Mouse (Mus musculus) MEL (cell line): ENCODE measurements around the gene Krtcap2. TPM values are rescaled to one million over a fixed set of nuclear protein-coding genes. Genes with fewer than 3 reads are reported as not detected.

Source experiments
- DNase-seq: peaks from one replicate; pipeline ENCODE4 v3.0.0; 2011; ENCODE audit warnings: low read depth, low spot score
- H3K27ac ChIP-seq: 2 replicates; pipeline ENCODE4 v1.5.1; 2012; ENCODE audit warnings: low read depth, mild to moderate bottlenecking, control low read depth, low read length, moderate library complexity; ENCODE audit not compliant: control insufficient read depth
- H3K27me3 ChIP-seq, 2 experiments: fragments of 150-350 bp in 1 of 2; sonication (generic) in 1 of 2; 2 replicates each; pipeline ENCODE4 v1.6.1; 2012; ENCODE audit warnings: low read length in 2 of 2, mild to moderate bottlenecking in 2 of 2, improper control_type of control experiment in 1 of 2, moderate library complexity in 1 of 2; ENCODE audit not compliant: insufficient read depth in 2 of 2, control insufficient read depth in 1 of 2
- H3K36me3 ChIP-seq, 2 experiments: 2 replicates each; pipeline ENCODE4 v1.6.1; 2012 to 2014; ENCODE audit warnings: low read length in 2 of 2, improper control_type of control experiment in 1 of 2, inconsistent platforms in 1 of 2, mild to moderate bottlenecking in 1 of 2; ENCODE audit not compliant: insufficient read depth in 2 of 2, control insufficient read depth in 1 of 2
- H3K4me1 ChIP-seq, 2 experiments: fragments of 150-350 bp in 1 of 2; sonication (generic) in 1 of 2; 2 replicates each; pipeline ENCODE4 v1.6.1; 2012; ENCODE audit warnings: low read length in 2 of 2, improper control_type of control experiment in 1 of 2, mild to moderate bottlenecking in 1 of 2; ENCODE audit not compliant: insufficient read depth in 2 of 2, control insufficient read depth in 1 of 2
- H3K4me3 ChIP-seq, 2 experiments: fragments of 150-350 bp in 1 of 2; sonication (generic) in 1 of 2; 2 replicates each; pipeline ENCODE4 v1.5.1; 2012; ENCODE audit warnings: low read depth in 2 of 2, low read length in 2 of 2, mild to moderate bottlenecking in 2 of 2, moderate library complexity in 2 of 2, control low read depth in 1 of 2, improper control_type of control experiment in 1 of 2; ENCODE audit not compliant: control insufficient read depth in 1 of 2, insufficient read depth in 1 of 2
- H3K79me2 ChIP-seq: 2 replicates; pipeline ENCODE4 v1.6.1; 2012; ENCODE audit warnings: mild to moderate bottlenecking, low read length, moderate library complexity; ENCODE audit not compliant: control insufficient read depth, poor library complexity, insufficient read depth
- H3K9ac ChIP-seq: 2 replicates; pipeline ENCODE4 v1.6.1; 2012; ENCODE audit warnings: low read depth, mild to moderate bottlenecking, control low read depth, low read length, moderate library complexity; ENCODE audit not compliant: control insufficient read depth, poor library complexity, severe bottlenecking
- H3K9me3 ChIP-seq: fragments of 150-350 bp; sonication (generic); replicated peaks from 2 replicates; pipeline ENCODE4 v1.6.1; 2012; ENCODE audit warnings: mild to moderate bottlenecking, low read length, improper control_type of control experiment, moderate library complexity; ENCODE audit not compliant: insufficient read depth
- CHD1 ChIP-seq: IDR thresholded peaks from 2 replicates; pipeline ENCODE4 v1.6.1; 2012; ENCODE audit warnings: low read depth, mild to moderate bottlenecking, inconsistent platforms, low read length, improper control_type of control experiment
- CHD2 ChIP-seq: IDR thresholded peaks from 2 replicates; pipeline ENCODE4 v1.6.1; 2011; ENCODE audit warnings: low read length, improper control_type of control experiment
- ELF1 ChIP-seq: IDR thresholded peaks from 2 replicates; pipeline ENCODE4 v1.6.1; 2014; ENCODE audit warnings: low read depth, mild to moderate bottlenecking, inconsistent platforms, low read length, improper control_type of control experiment, moderate library complexity
- GABPA ChIP-seq: IDR thresholded peaks from 2 replicates; pipeline ENCODE4 v1.6.1; 2012; ENCODE audit warnings: low read depth, mild to moderate bottlenecking, inconsistent platforms, low read length, improper control_type of control experiment, moderate library complexity
- GATA1 ChIP-seq: IDR thresholded peaks from 2 replicates; pipeline ENCODE4 v1.6.1; 2011; ENCODE audit warnings: low read depth, low read length, improper control_type of control experiment
- JUND ChIP-seq: IDR thresholded peaks from 2 replicates; pipeline ENCODE4 v1.6.1; 2011; ENCODE audit warnings: low read depth, mild to moderate bottlenecking, improper control_type of control experiment, low read length
- KAT2A ChIP-seq: conservative IDR thresholded peaks from 2 replicates; pipeline ENCODE4 v1.6.1; 2012; ENCODE audit warnings: low read depth, low read length, improper control_type of control experiment, inconsistent platforms
- MAX ChIP-seq: IDR thresholded peaks from 2 replicates; pipeline ENCODE4 v1.6.1; 2011; ENCODE audit warnings: low read length, improper control_type of control experiment
- MXI1 ChIP-seq: IDR thresholded peaks from 2 replicates; pipeline ENCODE4 v1.6.1; 2011; ENCODE audit warnings: mild to moderate bottlenecking, low read depth, low read length, improper control_type of control experiment
- MYB ChIP-seq: IDR thresholded peaks from 2 replicates; pipeline ENCODE4 v1.6.1; 2011; ENCODE audit warnings: mild to moderate bottlenecking, low read depth, low read length, improper control_type of control experiment
- MYC ChIP-seq: IDR thresholded peaks from 2 replicates; pipeline ENCODE4 v1.6.1; 2011; ENCODE audit warnings: low read depth, mild to moderate bottlenecking, low read length, improper control_type of control experiment, moderate library complexity
- NELFE ChIP-seq: IDR thresholded peaks from 2 replicates; pipeline ENCODE4 v1.6.1; 2011; ENCODE audit warnings: low read depth, low read length, improper control_type of control experiment
- POLR2AphosphoS5 ChIP-seq: IDR thresholded peaks from 2 replicates; pipeline ENCODE4 v1.6.1; 2012; ENCODE audit warnings: low read depth, borderline replicate concordance, mild to moderate bottlenecking, inconsistent platforms, low read length, moderate library complexity, mixed read lengths
- TAL1 ChIP-seq: IDR thresholded peaks from 2 replicates; pipeline ENCODE4 v1.6.1; 2012; ENCODE audit warnings: mild to moderate bottlenecking, inconsistent platforms, low read length, moderate library complexity, mixed read lengths
- UBTF ChIP-seq: IDR thresholded peaks from 2 replicates; pipeline ENCODE4 v1.6.1; 2012; ENCODE audit warnings: low read depth, mild to moderate bottlenecking, inconsistent platforms, low read length, improper control_type of control experiment, moderate library complexity, borderline replicate concordance; ENCODE audit not compliant: insufficient read depth
- USF1 ChIP-seq: IDR thresholded peaks from 2 replicates; pipeline ENCODE4 v1.6.1; 2014; ENCODE audit warnings: low read depth, mild to moderate bottlenecking, inconsistent platforms, low read length, improper control_type of control experiment, moderate library complexity
- ZC3H11A ChIP-seq: IDR thresholded peaks from 2 replicates; pipeline ENCODE4 v1.6.1; 2012; ENCODE audit warnings: low read depth, mild to moderate bottlenecking, inconsistent platforms, low read length, improper control_type of control experiment
- ZNF384 ChIP-seq: IDR thresholded peaks from 2 replicates; pipeline ENCODE4 v1.6.1; 2012; ENCODE audit warnings: low read depth, mild to moderate bottlenecking, inconsistent platforms, low read length, improper control_type of control experiment
- polyA plus RNA-seq, 2 experiments: library from polyadenylated mRNA; stranded (reverse) in 1 of 2; unstranded in 1 of 2; fragments of >175 nt in 1 of 2; fragments of >200 nt in 1 of 2; gene quantifications; 2 replicates each; pipeline versions ENCODE4 v1.2.1 to v1.2.4; 2012; ENCODE audit warnings: low replicate concordance in 2 of 2, low read depth in 1 of 2; ENCODE audit not compliant: insufficient read length in 2 of 2, insufficient read depth in 1 of 2, missing spikeins in 1 of 2
- total RNA-seq: library from RNA; depleted of rRNA; stranded (reverse); fragments of 300-350 nt; gene quantifications from 2 replicates; pipeline ENCODE4 v1.2.3, GENCODE M21; 2012

The Krtcap2 gene
- total and polyA plus RNA-seq, 3 experiments, result 171 to 497 TPM; not detected in 1

DNA sequence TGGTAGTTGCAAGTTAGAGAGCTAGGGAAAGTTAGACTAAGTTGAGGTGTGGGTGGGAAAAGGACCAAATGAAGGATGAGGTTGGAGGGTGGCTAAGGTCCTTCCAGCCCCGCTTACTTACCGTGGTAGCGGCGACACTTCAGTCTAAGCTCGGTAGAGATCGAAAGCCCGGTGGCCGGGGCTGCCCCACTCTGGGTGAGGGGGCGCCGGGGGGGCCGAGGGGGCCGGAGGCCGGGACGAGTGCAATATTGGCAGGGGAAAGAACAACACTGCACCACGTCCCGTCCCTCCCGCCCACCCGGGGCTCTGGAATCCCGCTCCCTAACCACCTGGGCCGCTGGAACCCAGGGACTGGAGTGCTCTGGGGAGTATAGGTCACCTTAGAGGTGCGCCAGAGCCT lies 18.9 kb upstream of the Krtcap2 start, which contains the start of gene Mtx1:
Gene Mtx1, minus strand, starts transcription at position 189 of the 400 bp plus-strand sequence.
- TF ChIP-seq TAL1 (no peak), MYC (no peak), UBTF (no peak), GATA1 (no peak), ZNF384 (no peak)
- H3K79me2 ChIP-seq, result no peaks in the 10 kb centered on the region
- H3K36me3 ChIP-seq, result peaks cover 0 to 2% of the 10 kb centered on the region in 2 experiments; a peak in 1 of 4 replicates
- no peaks in the 10 kb centered on the region for H3K27me3 ChIP-seq
- H3K27ac ChIP-seq, result no peak within 1 kb of the TSS
- H3K9ac ChIP-seq, result peak within 1 kb of the TSS; percentile 11
- peaks cover 2 to 8% of the 10 kb centered on the region in 2 experiments; a peak in 3 of 4 replicates for H3K4me1 ChIP-seq
- peak within 1 kb of the TSS; percentile 65 to 83 for H3K4me3 ChIP-seq
- DNase-seq, result no peak
- no peaks in the 10 kb centered on the region for H3K9me3 ChIP-seq

DNA sequence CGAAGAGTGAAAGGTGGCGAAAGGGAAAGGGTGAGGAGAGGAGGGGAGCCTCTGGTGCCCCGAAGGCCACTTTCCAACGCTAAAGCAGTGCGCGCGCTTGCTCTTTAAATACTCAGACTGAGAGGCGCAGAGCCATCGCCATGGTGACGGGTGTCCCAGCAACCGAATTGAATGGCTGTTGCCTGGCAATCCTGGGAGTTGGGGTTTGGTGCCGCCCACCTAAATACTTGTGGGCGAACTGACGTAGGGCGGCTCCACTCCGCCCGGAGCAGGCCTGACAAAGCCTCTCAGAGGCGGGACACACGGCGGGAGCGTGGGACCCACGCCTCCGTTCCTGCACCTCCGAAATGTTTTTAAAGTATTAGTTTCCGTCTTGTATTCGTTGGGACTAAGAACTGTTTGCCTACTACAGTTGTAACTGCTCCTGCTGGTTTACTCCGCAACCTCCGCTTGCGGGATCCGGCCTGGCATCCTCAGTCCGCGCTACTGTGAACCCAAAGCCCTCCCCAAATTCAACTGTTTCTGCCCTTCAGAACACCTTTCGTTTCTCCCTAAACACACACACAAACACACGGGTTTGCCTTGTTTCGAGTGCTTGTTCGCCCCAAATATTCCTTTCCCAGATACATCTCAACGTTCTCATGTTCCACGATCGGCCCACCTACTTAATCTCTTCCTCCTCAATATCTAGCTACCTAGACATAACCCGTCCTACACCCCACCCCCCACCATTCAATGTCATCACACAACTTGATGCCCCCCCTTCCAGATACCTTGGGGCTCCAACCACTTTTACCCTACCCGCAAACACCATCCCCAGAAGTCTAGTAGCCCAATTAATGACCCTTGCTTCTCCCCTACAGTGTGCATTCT lies 18.2 kb upstream of the Krtcap2 start:
- peaks cover 0 to 2% of the 10 kb centered on the region in 2 experiments; a peak in 1 of 4 replicates for H3K36me3 ChIP-seq
- no peaks in the 10 kb centered on the region for H3K27me3 ChIP-seq
- peak overlapping the region; percentile 65 to 83 for H3K4me3 ChIP-seq
- no peak for TF ChIP-seq MAX
- peak; percentile 24; the same call in 1 of the 2 replicates for TF ChIP-seq MXI1
- 0 out of 2 replicates have a peak, but pooled peaks have one; percentile 31 for TF ChIP-seq ELF1
- TF ChIP-seq USF1, result no peak
- no peak for TF ChIP-seq GABPA
- 0 out of 2 replicates have a peak, but pooled peaks have one; percentile 5 for TF ChIP-seq MYB
- no peak for TF ChIP-seq CHD1
- no peak for TF ChIP-seq POLR2AphosphoS5
- TF ChIP-seq NELFE, result no peak
- no peak for TF ChIP-seq KAT2A
- TF ChIP-seq JUND, result no peak
- TF ChIP-seq ZC3H11A, result no peak
- no peak for TF ChIP-seq ZNF384
- TF ChIP-seq CHD2, result no peak
- no peaks in the 10 kb centered on the region for H3K9me3 ChIP-seq
- H3K79me2 ChIP-seq, result no peaks in the 10 kb centered on the region
- peaks cover 2 to 8% of the 10 kb centered on the region in 2 experiments; a peak in 3 of 4 replicates for H3K4me1 ChIP-seq
- H3K27ac ChIP-seq, result no peak overlapping the region
- peak overlapping the region; percentile 11 for H3K9ac ChIP-seq
- DNase-seq, result peak; percentile 80
